In the genomic region with DNA sequence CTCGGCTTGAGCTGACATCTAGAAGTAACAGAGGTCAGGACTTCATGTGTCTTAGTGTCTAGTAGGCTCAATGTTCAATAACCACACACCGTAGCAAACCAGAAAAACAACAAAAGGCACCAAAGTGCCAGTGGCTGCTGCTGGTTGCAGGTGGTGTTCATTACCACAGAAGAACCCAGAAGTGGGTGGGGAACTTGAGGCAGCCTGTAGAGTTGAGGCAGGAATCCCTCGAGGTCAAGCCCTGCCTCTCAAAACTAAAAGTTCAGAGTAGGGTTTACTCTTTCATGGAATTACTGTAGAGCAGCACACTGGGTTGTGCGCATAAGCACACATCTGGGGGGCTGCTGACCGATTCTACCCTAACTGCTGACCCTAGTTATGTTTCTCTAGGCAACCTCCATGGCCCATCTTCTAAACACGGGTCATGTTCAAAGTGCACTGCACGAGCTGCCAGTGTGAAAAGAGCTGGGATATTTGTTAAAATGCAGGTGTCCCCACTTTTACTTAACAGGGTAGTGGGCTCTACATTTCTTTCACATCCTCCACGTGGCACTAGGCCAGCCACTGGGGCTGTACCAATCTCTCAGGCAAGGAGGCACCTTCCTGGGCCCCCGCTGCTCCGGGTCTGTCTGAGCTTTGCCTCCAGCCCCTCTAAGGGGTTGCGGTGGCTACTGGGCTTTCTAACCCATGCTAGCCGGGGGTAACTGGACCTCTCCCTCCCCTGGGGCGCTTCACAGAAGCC, we compare ENCODE assay signal across 8 mouse cellular contexts.
DNase-seq lines count a peak whose midpoint lies in the region; ATAC-seq and TF ChIP-seq lines count a peak whose summit lies in the region.

No protein-coding gene starts in this region.

- TF ChIP-seq RAD21 in MEL (IDR thresholded peaks at IDR 0.05; ENCODE audit: low read depth, low read length) = no peak

- peak overlapping the region; percentile 87 for H3K27ac ChIP-seq in kidney, adult 2 months (ENCODE audit: insufficient read depth, low read depth, low read length)
- H3K27ac ChIP-seq in MEL (ENCODE audit: control insufficient read depth, low read depth, low read length) = peak overlapping the region; percentile 75
- H3K27ac ChIP-seq in forebrain, embryonic 11.5 days (ENCODE audit: low read depth, low read length) = peak overlapping the region; percentile 90
- H3K27ac ChIP-seq in limb, embryonic 13.5 days = peak overlapping the region; percentile 87
- peak overlapping the region; percentile 92 for H3K27ac ChIP-seq in midbrain, postnatal 0 days (ENCODE audit: low read depth, low read length)

- no peaks in the 10 kb centered on the region for H3K36me3 ChIP-seq in kidney, adult 2 months (ENCODE audit: control insufficient read depth, insufficient read depth, low read length)
- H3K36me3 ChIP-seq in MEL (ENCODE audit: control insufficient read depth in 1 of 2, insufficient read depth in 2 of 2, low read length in 2 of 2) = peaks cover 0 to 14% of the 10 kb centered on the region in 2 experiments; a peak in 2 of 4 replicates
- H3K36me3 ChIP-seq in forebrain, embryonic 11.5 days (ENCODE audit: control insufficient read depth, insufficient read depth, low read length) = no peaks in the 10 kb centered on the region
- no peaks in the 10 kb centered on the region for H3K36me3 ChIP-seq in limb, embryonic 13.5 days
- no peaks in the 10 kb centered on the region for H3K36me3 ChIP-seq in midbrain, postnatal 0 days (ENCODE audit: insufficient read depth, low read length)

- peak overlapping the region; percentile 56 for H3K4me3 ChIP-seq in kidney, adult 2 months (ENCODE audit: insufficient read depth, low read depth, low read length)
- peak overlapping the region; percentile 59 to 64 for H3K4me3 ChIP-seq in MEL (ENCODE audit: control insufficient read depth in 1 of 2, insufficient read depth in 1 of 2, low read depth in 2 of 2, low read length in 2 of 2)
- H3K4me3 ChIP-seq in forebrain, embryonic 11.5 days (ENCODE audit: low read depth, low read length) = peak overlapping the region; percentile 45
- H3K4me3 ChIP-seq in limb, embryonic 13.5 days = peak overlapping the region; percentile 58
- H3K4me3 ChIP-seq in midbrain, postnatal 0 days (ENCODE audit: low read depth, low read length) = peak overlapping the region; percentile 37

- no peaks in the 10 kb centered on the region for H3K27me3 ChIP-seq in kidney, adult 2 months (replicated peaks; ENCODE audit: control insufficient read depth, insufficient read depth, low read length)
- H3K27me3 ChIP-seq in MEL (ENCODE audit: control insufficient read depth in 1 of 2, insufficient read depth in 2 of 2, low read length in 2 of 2) = no peaks in the 10 kb centered on the region
- H3K27me3 ChIP-seq in forebrain, embryonic 11.5 days (ENCODE audit: control insufficient read depth, insufficient read depth, low read length) = no peaks in the 10 kb centered on the region
- no peaks in the 10 kb centered on the region for H3K27me3 ChIP-seq in limb, embryonic 13.5 days
- no peaks in the 10 kb centered on the region for H3K27me3 ChIP-seq in midbrain, postnatal 0 days (ENCODE audit: insufficient read depth, low read length)

- H3K4me2 ChIP-seq in forebrain, embryonic 11.5 days (ENCODE audit: low read depth, low read length, severe bottlenecking) = peak overlapping the region; percentile 83
- peak overlapping the region; percentile 85 for H3K4me2 ChIP-seq in limb, embryonic 13.5 days (replicated peaks)
- peak overlapping the region; percentile 60 for H3K4me2 ChIP-seq in midbrain, postnatal 0 days (ENCODE audit: low read depth, low read length, poor library complexity, severe bottlenecking)

- 19% methylated on average over 13 of the region's 13 CpGs for WGBS in kidney, adult 2 months
- 24% methylated on average over 13 of the region's 13 CpGs for WGBS in forebrain, embryonic 11.5 days
- 13% methylated on average over 13 of the region's 13 CpGs for WGBS in limb, embryonic 13.5 days
- WGBS in midbrain, postnatal 0 days = 25% methylated on average over 13 of the region's 13 CpGs

- H3K4me1 ChIP-seq in kidney, adult 2 months (ENCODE audit: control insufficient read depth, insufficient read depth, low read length) = peaks cover 19% of the 10 kb centered on the region; the same call in 1 of the 2 replicates
- peaks cover 9 to 36% of the 10 kb centered on the region in 2 experiments for H3K4me1 ChIP-seq in MEL (ENCODE audit: control insufficient read depth in 1 of 2, insufficient read depth in 2 of 2, low read length in 2 of 2)
- H3K4me1 ChIP-seq in forebrain, embryonic 11.5 days (replicated peaks; ENCODE audit: control insufficient read depth, insufficient read depth, low read length) = peaks cover 8% of the 10 kb centered on the region
- H3K4me1 ChIP-seq in limb, embryonic 13.5 days = peaks cover 19% of the 10 kb centered on the region
- H3K4me1 ChIP-seq in midbrain, postnatal 0 days (ENCODE audit: insufficient read depth, low read length) = peaks cover 12% of the 10 kb centered on the region

- no peaks in the 10 kb centered on the region for H3K9me3 ChIP-seq in MEL (replicated peaks; ENCODE audit: insufficient read depth, low read length)
- H3K9me3 ChIP-seq in forebrain, embryonic 11.5 days (ENCODE audit: control insufficient read depth, low read length) = no peaks in the 10 kb centered on the region
- H3K9me3 ChIP-seq in limb, embryonic 13.5 days = no peaks in the 10 kb centered on the region
- H3K9me3 ChIP-seq in midbrain, postnatal 0 days (ENCODE audit: low read length) = no peaks in the 10 kb centered on the region

- ATAC-seq in forebrain, embryonic 11.5 days (replicated peaks; ENCODE audit: low FRiP score) = no peak
- ATAC-seq in limb, embryonic 13.5 days (ENCODE audit: low FRiP score, low read depth) = peak; percentile 16; the same call in 1 of the 2 replicates
- ATAC-seq in midbrain, postnatal 0 days (ENCODE audit: low FRiP score) = peak; percentile 44
- no peak for ATAC-seq in cerebellum, adult (ENCODE audit: insufficient number of reproducible peaks, low FRiP score, low TSS enrichment)

- peak overlapping the region; percentile 88 for H3K9ac ChIP-seq in MEL (ENCODE audit: control insufficient read depth, low read depth, low read length, poor library complexity, severe bottlenecking)
- peak overlapping the region; percentile 86 for H3K9ac ChIP-seq in forebrain, embryonic 11.5 days (ENCODE audit: low read length)
- peak overlapping the region; percentile 81 for H3K9ac ChIP-seq in limb, embryonic 13.5 days
- peak overlapping the region; percentile 69 for H3K9ac ChIP-seq in midbrain, postnatal 0 days (replicated peaks; ENCODE audit: low read length, poor library complexity, severe bottlenecking)

- TF ChIP-seq POLR2A in kidney, adult 2 months (IDR thresholded peaks at IDR 0.05; ENCODE audit: low read depth, low read length) = no peak
- no peak; a peak in 1 of 4 replicates for TF ChIP-seq POLR2A in MEL (IDR thresholded peaks at IDR 0.05; ENCODE audit: control insufficient read depth in 1 of 2, insufficient read depth in 1 of 2, low read depth in 1 of 2, low read length in 2 of 2, poor library complexity in 1 of 2)

- no peak for TF ChIP-seq CTCF in kidney, adult 2 months (conservative IDR thresholded peaks at IDR 0.05; ENCODE audit: insufficient read depth, insufficient read length, low read depth, low read length)
- TF ChIP-seq CTCF in MEL (IDR thresholded peaks at IDR 0.05 in 2 of 3, conservative IDR thresholded peaks at IDR 0.05 in 1 of 3; ENCODE audit: control insufficient read depth in 1 of 3, insufficient read depth in 1 of 3, low read depth in 2 of 3, low read length in 3 of 3, poor library complexity in 1 of 3, severe bottlenecking in 1 of 3) = no peak
- no peak for TF ChIP-seq CTCF in midbrain, postnatal 0 days (IDR thresholded peaks at IDR 0.05)

- TF ChIP-seq EP300 in MEL (IDR thresholded peaks at IDR 0.05; ENCODE audit: low read depth in 1 of 2, low read length in 2 of 2) = peak; percentile 11 to 46; a peak in 2 of 4 replicates

- H3K79me2 ChIP-seq in MEL (ENCODE audit: control insufficient read depth, insufficient read depth, low read length, poor library complexity) = peaks cover 4% of the 10 kb centered on the region; the same call in 1 of the 2 replicates

- peak; percentile 58 for DNase-seq in kidney, adult 2 months
- DNase-seq in kidney, adult 18-20 months = no peak
- peak; percentile 77 for DNase-seq in MEL (ENCODE audit: low read depth, low spot score)
- no peak for DNase-seq in forebrain, embryonic 11.5 days (ENCODE audit: low spot score)
- DNase-seq in midbrain, postnatal 0 days (ENCODE audit: low spot score) = peak; percentile 61
- peak; percentile 61 for DNase-seq in thymus, postnatal 4 days

TF ChIP-seq in MEL, 35 proteins besides CTCF, POLR2A, EP300 and RAD21:
- TF ChIP-seq GABPA (IDR thresholded peaks at IDR 0.05; ENCODE audit: low read depth, low read length) = 0 out of 2 replicates have a peak, but pooled peaks have one; percentile 19
- TF ChIP-seq RCOR1 (IDR thresholded peaks at IDR 0.05; ENCODE audit: low read depth, low read length) = 0 out of 2 replicates have a peak, but pooled peaks have one; percentile 9
- TF ChIP-seq MYB (IDR thresholded peaks at IDR 0.05; ENCODE audit: low read depth, low read length) = 0 out of 2 replicates have a peak, but pooled peaks have one; percentile 23
- TF ChIP-seq MAX (IDR thresholded peaks at IDR 0.05; ENCODE audit: low read length) = peak; percentile 75
- 0 out of 2 replicates have a peak, but pooled peaks have one; percentile 48 for TF ChIP-seq ZMIZ1 (IDR thresholded peaks at IDR 0.05; ENCODE audit: low read depth, low read length)
- 0 out of 2 replicates have a peak, but pooled peaks have one; percentile 80 for TF ChIP-seq CHD1 (IDR thresholded peaks at IDR 0.05; ENCODE audit: low read depth, low read length)
- TF ChIP-seq NELFE (IDR thresholded peaks at IDR 0.05; ENCODE audit: low read depth, low read length) = no peak; the same call in 1 of the 2 replicates
- TF ChIP-seq MYC (IDR thresholded peaks at IDR 0.05; ENCODE audit: low read depth, low read length) = 0 out of 2 replicates have a peak, but pooled peaks have one; percentile 58
- TF ChIP-seq USF1 (IDR thresholded peaks at IDR 0.05; ENCODE audit: low read depth, low read length) = 0 out of 2 replicates have a peak, but pooled peaks have one; percentile 11
- TF ChIP-seq MAFK (IDR thresholded peaks at IDR 0.05; ENCODE audit: borderline replicate concordance, low read depth, low read length) = 0 out of 2 replicates have a peak, but pooled peaks have one; percentile 13
- no peak for TF ChIP-seq SMC3 (IDR thresholded peaks at IDR 0.05; ENCODE audit: low read depth, low read length)
- TF ChIP-seq E2F4 (IDR thresholded peaks at IDR 0.05; ENCODE audit: borderline replicate concordance, low read depth, low read length) = 0 out of 2 replicates have a peak, but pooled peaks have one; percentile 37
- TF ChIP-seq MAZ (IDR thresholded peaks at IDR 0.05; ENCODE audit: low read depth, low read length) = no peak
- 0 out of 2 replicates have a peak, but pooled peaks have one; percentile 27 for TF ChIP-seq HCFC1 (IDR thresholded peaks at IDR 0.05; ENCODE audit: low read depth, low read length)

Comparison
In these comparisons a context has a peak if more than half of its experiments do, and no peak if none do; other contexts are left out.
1. DNase-seq: peak in kidney, adult 2 months (single experiment), MEL (single experiment), midbrain, postnatal 0 days (single experiment) and thymus, postnatal 4 days (single experiment); none in kidney, adult 18-20 months (single experiment) and forebrain, embryonic 11.5 days (single experiment).
2. ATAC-seq: peak in limb, embryonic 13.5 days (single experiment) and midbrain, postnatal 0 days (single experiment); none in forebrain, embryonic 11.5 days (single experiment) and cerebellum, adult (single experiment).
3. Peak in every context shown above with its lines, with median percentiles within 50 percentile points of each other: H3K27ac ChIP-seq, H3K4me3 ChIP-seq, H3K9ac ChIP-seq and H3K4me2 ChIP-seq.